Mouse (Mus musculus): ENCODE measurements around the gene Acot8.

Gene Acot8

GRCm38 (mm10) chr2:164783926-164784581 lies 20.6 kb downstream of the Acot8 start:
- DNase-seq (ENCODE audit: low spot score) = peak; percentile 42

DNA sequence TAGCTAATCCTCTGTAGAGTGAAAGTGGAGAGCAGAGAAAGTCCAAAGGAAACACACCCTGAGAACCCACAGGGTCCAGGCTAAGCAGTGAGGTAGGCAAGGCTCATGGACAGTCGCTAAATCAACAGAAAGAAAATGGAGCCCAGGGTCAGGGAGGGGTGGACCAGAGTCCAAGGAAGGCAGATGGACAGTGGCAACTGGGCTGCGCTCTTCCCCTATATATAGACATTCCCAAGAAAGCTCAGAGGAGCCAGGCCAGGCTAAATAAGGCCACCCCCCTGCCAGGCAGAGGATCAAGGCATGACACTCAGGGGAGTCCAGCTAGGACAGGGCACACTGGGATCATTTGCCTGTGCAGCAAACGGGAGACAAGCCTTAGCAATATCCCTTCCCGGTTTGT lies 22.8 kb downstream of the Acot8 start:
- DNase-seq (ENCODE audit: low spot score) = no peak

- no peak for DNase-seq (ENCODE audit: low spot score)
Measured at GRCm38 (mm10) chr2:164779481-164780086, 25.1 kb downstream of the Acot8 start, which contains the start of gene Tnnc2. TSS of gene Tnnc2 (minus strand) at chr2:164779967.

DNA sequence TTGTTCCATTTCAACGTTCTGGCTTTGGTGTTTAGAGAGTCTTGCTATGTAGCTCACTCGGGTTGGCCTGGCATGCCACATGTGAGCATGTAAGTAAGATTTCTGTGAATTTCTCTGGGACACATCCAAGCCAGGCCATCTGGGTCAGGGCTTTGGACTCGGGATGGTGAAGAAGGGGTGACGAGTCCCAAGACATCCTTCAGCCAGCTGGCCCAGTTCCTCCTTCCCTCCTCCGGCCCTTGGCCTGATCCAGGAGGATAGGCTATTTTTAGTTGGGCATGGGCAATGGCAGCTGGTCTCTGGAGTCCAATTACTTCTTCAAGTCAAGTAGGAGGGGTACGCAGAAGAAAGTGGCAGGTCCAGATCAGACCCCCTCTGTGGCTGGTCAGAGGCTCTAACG lies 25.9 kb downstream of the Acot8 start:
- no peak for DNase-seq (ENCODE audit: low spot score)

DNA sequence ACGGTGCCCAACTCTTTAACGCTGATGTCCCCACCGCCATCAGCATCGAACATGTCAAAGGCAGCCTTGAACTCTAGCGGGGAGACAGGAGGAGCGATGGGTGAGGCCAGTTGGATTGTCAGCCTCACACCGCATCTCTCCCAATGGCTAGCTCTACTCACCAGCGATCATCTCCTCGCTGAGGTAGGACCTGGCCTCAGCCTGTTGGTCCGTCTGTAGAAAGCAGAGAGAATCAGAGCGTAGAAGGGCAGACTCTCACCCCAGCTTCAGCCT lies 26.7 kb downstream of the Acot8 start:
- DNase-seq (ENCODE audit: low spot score) = no peak

GRCm38 (mm10) chr2:164777246-164778014 lies 27.3 kb downstream of the Acot8 start:
- no peak for DNase-seq (ENCODE audit: low spot score)

DNA sequence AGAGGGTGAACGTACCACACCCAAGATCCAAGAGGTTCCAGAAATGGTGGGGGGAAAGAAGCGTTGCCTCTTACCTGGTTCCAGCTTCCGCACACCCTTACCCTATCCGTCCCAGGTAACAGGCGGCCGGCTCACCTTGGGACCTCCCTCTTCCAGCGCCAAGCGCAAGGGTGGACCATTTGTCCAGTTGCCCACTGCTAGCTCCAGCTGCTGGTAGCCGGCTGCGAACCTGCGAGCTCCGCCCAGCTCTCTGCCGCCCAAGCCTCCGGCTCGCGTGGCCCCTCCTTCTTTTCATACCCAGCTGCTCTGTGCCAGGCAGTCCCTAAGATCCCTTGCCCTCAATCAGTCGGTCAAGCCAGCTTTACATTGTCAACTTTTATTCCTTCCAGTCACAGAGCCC lies 27.9 kb downstream of the Acot8 start:
- no peak for DNase-seq (ENCODE audit: low spot score)

GRCm38 (mm10) chr2:164776130-164776529 lies 28.6 kb downstream of the Acot8 start:
- DNase-seq (ENCODE audit: low spot score) = no peak

- DNase-seq (ENCODE audit: low spot score) = no peak
Measured at GRCm38 (mm10) chr2:164773989-164774364, 30.7 kb downstream of the Acot8 start.

DNA sequence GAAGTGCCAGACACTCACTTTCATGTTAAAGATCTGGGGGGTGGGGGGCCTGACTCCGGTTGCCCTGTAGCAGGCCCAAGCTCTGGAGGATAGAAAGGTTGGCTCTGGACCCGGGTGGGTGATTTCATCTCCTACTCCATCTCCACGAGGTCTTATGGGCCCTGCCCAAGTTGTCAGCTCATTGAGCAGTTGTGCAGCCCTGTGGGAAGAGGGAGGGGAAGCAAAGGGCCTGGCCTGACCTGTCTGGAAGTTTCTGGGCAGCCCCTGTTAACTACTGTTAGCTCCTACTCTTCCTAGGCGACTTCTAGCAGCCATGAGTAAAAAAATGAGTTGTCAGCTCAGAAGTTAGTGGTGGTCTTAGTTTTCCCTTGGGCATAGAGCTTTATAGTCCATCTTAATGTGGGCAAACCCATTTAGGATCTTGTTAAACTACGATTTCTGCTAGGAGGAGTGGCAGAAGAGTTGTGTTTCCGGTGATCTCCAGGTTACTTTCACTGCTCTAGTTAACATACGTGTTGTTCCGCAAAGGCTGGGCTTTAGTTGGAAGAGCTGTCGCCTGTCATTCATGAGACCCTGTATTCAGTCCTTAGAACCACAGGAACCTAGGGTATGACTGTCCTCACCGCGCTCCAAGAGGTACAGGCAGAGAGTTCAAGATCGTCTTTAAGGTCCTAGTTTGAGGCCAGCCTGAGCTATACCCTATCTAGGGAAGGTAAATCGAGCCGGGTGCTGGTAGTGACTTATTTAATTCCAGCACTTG lies 31.3 kb downstream of the Acot8 start:
- DNase-seq (ENCODE audit: low spot score) = no peak

DNA sequence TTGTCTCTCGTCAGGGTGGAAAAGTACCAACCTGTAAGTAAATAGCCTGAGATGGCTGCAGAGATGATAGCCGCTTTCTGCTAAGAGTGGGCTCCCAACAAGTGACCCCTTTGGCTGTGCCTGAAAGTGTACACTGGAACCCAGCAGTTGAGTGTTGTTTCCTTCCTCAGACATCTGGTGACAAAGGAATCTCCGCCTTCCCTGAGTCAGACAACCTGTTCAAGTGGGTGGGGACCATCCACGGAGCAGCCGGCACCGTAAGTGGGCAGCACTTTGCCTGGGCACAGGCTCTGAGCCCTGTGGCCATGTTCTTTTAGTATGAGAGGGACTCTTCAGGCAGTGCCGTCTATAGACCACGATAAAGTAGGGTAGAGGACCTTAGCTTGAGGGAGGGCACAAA lies 33.6 kb downstream of the Acot8 start:
- no peak for DNase-seq (ENCODE audit: low spot score)

DNA sequence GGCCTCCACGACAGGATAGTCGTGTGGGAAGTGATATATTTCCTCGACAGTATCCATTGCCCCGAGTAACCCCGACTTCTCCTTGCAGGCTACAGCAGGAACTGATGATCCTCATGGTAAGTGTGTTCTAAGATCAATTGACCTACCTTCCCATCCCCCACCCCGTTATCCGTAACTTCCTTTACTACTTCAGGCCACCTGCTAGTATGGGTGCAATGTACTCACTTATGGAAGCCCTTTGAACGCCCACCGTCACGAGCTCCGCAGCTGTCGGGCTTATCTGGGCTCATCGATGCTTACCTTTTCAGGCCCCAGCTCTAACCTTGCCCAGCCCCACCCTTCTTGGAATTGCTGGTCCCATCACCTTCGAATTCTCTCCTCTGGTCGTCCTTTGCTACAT lies 34.4 kb downstream of the Acot8 start:
- DNase-seq (ENCODE audit: low spot score) = no peak

DNA sequence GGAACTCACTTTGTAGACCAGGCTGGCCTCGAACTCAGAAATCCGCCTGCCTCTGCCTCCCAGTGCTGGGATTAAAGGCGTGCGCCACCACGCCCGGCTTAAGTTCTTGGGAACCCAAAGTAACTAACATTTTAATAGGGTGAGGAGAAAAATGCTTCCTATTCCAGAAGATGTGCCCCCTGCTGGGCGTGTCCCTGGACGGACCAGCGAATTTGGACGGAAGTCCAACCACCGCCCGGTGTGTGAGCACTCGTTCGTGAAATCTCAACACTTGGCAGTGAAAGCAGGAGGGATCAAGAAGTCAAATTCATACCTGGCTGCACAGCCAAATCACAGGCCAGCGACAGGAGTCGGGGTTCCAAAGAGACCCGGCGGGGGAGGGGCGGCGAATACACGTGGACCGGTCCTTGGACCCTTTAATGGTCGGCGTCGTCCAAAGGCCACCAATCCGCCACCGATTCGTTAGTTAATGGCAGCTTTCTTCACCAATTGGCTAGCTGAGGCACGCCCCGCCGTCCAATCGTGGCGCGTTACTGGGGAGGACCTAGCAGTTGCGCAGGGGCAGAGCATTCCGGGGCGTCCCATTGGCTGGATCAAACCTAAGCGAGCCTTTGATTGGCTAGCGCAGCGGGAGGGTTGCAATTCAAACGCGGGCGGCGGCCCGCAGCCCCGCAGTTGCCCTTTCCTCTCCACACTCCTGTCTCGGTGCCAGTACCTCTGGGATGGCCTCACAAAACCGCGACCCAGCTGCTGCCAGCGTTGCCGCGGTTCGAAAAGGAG lies 35.2 kb downstream of the Acot8 start, which contains the start of gene Ube2c:
Gene Ube2c, plus strand, starts transcription at position 641 of the 780 bp plus-strand sequence.
- peak; percentile 100 for DNase-seq (ENCODE audit: low spot score)

DNA sequence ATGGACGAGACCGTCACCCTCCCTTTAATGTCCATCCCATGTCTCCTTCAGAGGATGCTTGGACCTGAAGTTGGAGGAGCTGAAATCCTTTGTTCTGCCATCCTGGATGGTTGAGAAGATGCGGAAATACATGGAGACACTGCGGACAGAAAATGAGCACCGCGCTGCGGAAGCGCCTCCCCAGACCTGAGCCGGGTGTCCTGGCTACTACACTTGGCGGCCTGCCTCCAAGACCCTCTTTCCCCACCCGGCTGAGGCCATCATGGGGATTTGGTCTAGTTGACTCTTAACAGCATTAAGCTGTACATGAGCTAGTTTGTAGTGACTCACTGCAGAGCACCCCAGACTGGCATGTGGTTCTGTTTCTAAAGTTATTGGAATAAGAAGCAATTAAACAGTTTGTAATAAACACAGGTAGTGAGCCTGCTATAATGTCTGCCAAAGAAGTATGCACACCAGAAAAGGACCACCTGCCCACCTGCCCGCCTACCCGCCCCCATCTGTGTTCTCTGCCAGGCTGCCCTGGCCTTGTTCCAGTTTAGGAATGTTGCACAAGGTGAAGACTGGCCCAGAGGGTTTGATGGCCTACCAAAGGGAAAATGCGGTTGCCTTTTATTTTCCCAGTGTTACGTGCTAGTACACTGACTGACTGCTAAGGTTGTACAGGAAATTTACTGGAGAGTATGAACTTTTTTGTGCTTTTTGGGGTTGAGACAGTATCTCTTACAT lies 36.7 kb downstream of the Acot8 start:
- DNase-seq (ENCODE audit: low spot score) = no peak

DNA sequence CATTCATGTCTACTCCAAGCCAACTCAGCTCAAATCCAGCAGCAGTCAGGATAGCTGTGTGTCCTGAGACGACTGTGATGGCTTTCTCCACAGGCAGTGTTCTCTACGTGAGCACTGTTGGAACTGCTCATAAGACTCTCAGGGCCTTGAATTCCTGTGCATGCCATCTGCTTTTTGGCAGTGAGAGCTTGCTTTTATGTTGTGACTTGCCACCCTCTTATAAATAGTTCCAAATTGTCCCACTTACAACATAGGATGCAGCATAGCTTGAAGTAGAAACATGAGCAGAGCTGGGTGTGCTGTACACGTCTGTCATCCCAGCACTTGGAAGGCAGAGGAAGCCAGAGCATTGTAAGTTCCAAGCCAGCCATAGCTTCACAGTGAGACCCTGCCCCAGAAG lies 38.8 kb downstream of the Acot8 start:
- no peak for DNase-seq (ENCODE audit: low spot score)

DNA sequence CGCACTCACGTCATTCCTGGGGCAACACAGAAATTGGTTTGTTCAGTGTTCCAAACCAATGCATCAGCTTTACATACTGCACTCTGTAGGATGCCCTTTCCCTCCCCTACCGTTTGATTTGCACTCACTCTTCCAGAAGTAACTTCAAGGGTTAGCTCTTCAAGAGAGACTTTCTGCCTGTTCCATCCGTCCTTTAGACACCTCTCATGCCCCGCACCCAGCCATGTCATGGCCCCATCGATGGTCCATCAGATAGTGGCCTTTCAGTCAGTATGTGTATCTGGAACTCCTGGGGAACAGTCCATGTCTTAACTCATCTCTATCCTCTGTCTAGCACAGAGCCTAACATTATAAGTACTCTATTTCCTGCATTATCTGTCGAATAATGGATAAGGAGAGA lies 42.1 kb downstream of the Acot8 start:
- DNase-seq (ENCODE audit: low spot score) = no peak

GRCm38 (mm10) chr2:164761971-164762370 lies 42.7 kb downstream of the Acot8 start:
- no peak for DNase-seq (ENCODE audit: low spot score)

GRCm38 (mm10) chr2:164761502-164761901 lies 43.2 kb downstream of the Acot8 start:
- no peak for DNase-seq (ENCODE audit: low spot score)

DNA sequence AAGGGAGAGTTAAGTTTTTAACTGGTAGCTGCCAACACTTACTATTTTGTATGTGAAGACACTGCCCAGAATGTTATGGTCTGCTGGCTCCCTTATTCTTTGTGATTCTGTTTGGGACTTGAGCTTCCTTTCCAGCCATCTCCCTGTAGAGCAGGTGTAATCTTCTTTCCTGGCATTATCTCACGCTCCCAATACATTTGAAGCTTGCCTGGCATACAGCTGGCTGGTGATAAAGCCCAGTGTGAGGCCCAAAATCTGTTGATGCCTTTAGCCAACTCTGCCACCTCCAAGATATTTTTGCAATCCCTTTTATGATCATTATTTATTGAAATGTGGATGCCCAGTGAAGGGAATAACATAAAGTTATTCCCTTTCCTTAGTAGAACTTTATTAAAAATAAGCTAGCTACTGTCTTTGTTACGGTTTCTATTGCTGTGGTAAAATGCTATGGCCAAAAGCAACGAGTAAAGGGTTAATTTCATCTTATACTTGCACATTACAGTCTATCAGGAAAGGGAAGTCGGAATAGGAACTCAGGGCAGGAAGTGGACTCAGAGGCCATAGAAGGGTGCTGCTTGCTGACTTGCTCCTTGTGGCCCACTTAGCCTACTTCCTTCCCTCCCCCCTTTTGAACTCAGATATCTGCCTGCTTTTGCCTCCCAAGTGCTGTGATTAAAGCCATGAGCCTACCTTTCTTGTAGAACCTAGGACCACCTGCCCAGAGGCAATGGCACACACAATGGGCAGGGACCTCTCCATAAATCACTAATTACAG lies 44.4 kb downstream of the Acot8 start:
- DNase-seq (ENCODE audit: low spot score) = no peak

DNA sequence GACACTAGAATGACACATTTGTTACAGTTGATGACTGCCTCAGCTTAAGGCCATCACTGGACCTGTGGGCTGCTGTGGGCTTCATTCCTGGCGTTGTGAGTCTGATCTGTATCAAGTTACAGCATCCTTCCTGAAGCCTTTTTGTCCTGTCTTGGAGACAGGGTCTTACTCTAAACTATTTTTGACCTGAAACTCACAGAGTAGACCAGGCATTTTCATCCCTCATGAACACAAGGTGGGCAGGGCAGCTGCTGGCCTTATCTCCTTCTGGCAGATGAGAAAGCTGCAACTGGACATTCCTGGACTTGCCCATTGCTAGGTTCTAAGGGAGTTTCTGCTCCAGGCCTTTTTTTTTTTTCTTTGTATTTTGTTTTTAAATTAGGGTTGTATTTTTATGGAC lies 46.0 kb downstream of the Acot8 start:
- DNase-seq (ENCODE audit: low spot score) = no peak
